Mouse (Mus musculus): ENCODE data around the gene Olfr1406.

DNA sequence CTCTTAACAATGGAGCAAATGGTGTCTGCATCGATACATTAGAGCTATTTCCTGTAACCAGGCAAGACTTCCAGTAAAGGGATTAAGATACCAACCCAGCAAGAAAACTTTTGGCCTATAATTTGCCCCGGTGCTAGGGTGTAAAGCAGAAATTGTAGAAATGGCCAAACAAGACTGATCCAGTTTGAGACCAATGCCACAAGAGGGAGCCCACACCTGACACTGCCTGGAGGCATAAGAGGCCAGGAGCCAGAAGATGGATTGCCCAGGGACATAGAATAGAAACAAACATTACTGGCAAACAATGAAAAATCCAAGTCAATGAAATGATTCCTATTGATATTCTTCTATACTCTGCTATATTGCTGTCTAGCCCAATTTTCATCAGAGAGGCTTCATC lies 5.9 kb upstream of the Olfr1406 start:
- TF ChIP-seq CTCF (IDR thresholded peaks at IDR 0.05; ENCODE audit: insufficient read depth, low read depth, low read length) (no peak), POLR2A (IDR thresholded peaks at IDR 0.05; ENCODE audit: insufficient read depth, low read depth, low read length) (no peak)
